Mouse (Mus musculus): ENCODE results near the gene Peli3.
A peak's percentile ranks its signal among the peaks of the same experiment; 100 is the strongest.

Peli3 gene

DNA sequence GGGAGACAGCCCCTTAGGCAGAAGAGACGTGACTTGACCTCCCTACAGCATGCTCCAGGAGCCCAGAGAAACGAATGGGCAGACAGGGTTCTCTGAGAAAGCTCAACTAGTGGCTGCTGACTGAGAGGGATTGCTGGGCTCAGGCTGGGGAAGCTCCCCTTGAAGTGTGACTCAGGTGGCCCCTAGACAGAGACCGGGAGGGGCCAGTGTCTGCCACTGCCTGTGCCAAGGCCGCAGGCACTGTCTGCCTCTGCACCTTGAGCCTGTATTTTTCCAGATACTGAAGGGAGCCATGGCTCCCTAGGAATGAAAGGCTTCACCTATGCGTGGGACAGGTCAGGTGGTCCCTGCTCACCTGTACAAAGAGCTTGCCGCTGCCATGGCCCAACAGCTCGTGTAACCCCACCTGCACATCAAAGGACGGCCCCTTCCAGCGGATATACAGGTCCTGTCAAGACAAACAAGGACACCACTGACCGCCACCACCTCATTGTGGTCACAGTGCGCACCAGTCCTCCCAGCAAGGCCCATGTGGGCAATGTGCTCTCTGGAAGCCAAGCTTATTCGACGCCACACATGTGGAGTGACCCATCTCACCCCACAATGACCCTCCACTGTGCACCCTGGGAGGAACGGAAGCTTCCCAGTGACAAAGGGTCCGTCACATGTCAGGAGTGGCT lies 26.9 kb downstream of the Peli3 start:
- DNase-seq (ENCODE audit: low spot score in 2 of 2): no peak

DNA sequence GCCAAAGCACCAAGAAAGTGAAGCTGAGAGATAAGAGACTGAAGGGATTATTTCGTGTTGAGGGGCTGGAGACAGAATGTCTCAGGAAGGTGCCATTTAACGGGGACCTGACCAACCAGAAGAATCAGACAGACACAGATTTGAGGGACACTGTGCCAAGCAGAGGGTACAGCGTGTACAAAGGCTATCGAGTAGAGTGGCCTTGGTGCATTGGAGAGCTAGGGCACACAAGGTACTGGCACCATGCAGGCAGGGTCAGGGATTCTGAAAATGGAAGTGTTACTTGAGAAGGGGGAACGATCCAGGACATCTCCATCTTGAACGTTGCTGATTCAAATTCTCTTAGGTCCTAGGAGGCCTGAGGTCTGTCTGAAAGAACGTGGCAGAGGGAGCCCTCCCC lies 33.6 kb downstream of the Peli3 start:
- DNase-seq (ENCODE audit: low spot score in 2 of 2): no peak

DNA sequence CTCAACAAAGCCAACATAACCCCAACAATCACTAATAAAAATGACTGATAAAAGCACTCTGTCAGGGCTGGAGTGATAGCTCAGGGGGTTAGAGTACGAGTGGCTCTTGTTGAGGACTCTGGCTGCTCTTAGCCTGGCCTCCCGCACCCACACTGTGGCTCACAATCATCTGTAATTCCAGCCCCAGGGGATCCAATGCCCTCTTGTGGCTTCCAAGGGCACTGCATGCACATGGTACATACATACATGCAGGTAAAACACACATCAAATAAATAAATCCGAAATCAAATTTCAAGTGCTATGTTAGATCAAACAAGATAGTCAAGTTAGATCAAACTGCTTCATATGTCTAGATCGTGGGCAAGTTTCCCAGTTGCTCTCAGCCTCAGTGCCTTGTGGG lies 34.8 kb downstream of the Peli3 start:
- DNase-seq (ENCODE audit: low spot score in 2 of 2): no peak

DNA sequence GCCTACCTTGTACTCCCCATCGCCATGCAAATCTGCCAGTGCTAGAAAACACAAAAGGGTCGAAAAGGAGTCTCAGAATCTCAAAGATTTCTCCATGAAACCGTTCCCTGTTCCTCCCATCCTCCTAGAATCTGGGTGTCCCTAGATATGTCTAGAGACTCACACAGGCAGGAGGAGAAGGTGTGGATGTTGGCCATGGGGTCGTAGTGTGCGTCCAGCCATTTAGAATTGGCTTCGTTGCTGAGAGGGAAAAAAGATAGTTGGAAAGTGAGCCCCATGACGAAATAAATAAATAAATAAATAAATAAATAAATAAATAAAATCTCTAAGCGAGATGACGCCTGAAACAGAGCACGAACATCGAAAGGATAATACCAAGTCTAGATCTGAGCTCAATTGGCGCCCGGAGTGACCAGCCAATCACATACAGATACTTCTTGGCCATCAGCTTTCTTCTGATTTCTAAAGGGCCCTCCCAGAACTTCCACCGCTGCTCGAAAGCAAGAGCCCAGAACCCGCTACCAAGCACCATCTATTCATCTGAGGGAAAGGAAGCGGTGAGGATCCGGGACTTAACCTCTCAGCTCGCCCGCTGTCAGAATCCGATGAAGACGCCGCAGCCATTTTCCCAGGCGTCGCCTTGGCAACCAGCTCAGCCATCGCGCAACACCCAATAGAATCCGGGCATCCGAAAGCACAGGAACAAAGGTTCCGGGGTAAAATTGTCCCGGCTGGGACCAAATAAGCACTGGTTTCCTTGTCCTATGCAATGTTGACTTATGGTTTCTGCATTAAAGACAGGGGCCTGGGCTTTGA lies 36.7 kb downstream of the Peli3 start, which contains the start of gene Bbs1:
Gene Bbs1 (minus strand): TSS at position 650 of the 816 bp plus-strand sequence.
- DNase-seq (ENCODE audit: low spot score in 2 of 2): peak; percentile 63 to 75

DNA sequence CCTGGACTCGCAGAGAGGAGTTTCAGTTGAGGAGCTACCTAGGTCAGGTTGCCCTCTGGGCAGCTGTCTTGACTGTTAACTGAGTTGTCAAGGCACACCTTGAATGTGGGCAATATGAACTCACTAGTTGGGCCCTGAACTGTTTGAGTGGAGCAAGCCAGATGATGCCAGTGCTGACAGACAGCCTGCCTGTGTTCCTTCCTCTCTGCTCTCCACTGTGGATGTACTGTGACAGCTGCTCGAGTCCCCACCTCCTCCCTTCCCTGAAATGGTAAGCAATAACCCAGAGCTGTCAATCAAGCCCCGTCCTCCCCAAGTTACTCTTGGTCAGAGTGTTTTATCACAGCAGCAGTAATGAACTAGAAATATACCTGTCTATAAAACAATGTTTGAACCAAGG lies 43.0 kb downstream of the Peli3 start:
- DNase-seq (ENCODE audit: low spot score in 2 of 2): no peak

DNA sequence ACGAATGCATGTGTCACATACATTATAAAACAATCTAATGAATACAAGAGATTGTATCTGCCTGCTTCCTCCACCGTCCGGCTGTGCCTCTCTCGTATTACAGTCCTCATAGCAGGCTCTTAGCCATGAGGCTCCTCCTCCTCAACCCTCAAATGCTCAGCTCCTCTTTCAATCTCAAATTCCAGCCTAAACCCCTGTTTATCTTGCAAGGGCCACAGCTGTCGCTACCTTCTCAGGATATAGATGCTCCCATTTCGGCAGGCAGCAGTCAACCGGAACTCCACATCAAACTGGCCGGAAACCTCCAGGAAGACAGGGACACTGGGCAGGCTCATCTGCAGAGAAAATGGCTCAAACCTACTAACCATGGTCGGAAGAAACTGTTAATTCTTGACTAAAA lies 44.0 kb downstream of the Peli3 start:
- no peak for DNase-seq (ENCODE audit: low spot score in 2 of 2)

DNA sequence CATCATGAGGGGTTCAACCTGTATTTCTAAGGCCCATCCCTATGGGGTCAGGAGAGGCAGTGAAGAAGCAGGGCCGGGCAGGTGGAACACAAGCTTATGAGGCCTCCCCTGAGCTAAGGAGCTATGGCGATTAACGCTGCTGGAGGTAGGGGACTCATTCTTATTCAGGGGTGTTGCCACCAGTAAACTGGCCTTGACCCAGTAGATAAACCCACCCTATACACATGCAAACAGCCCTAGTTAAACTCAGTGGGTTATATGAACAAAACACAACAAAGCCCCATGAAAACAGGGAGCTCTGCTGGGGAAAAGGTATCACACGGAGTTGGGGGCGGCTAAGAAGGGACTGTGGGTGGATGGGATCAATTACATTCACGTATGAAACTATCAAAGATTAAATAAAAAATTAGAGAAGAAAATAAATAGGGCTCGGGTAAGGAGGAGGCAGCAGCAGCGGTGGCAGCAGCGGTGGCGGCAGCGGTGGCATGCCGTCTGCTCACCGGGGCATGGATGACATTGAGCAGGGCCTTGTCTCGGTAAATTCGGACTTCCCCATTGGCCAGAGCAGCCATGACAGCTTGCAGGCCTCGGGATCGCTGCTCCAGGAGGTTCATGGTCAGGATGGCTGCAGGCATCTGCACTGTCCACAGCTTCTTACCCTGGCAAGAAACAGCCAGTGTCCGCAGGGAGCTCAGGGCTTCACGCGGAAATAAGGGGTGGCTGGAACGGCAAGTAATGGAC lies 46.0 kb downstream of the Peli3 start:
- no peak for DNase-seq (ENCODE audit: low spot score in 2 of 2)

DNA sequence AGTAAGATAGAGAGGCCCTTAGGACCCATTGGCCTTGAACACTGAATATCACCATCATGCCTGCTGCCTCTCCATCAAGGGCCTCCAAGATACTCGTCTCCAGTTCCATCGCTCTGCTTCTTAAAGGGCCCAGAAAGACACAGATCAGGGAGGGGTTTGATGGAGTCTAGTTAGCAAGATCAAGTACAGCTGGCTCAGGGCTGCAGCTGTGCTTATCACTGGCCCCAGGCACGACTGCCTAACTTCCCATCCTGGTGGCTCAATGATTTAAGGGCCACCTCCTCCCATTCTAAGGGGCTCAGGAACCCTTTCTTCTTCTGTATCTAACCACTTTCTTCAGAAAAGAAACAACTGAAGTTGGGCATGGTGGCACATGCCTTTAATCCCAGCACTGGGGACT lies 51.1 kb downstream of the Peli3 start:
- DNase-seq (ENCODE audit: low spot score in 2 of 2): no peak

DNA sequence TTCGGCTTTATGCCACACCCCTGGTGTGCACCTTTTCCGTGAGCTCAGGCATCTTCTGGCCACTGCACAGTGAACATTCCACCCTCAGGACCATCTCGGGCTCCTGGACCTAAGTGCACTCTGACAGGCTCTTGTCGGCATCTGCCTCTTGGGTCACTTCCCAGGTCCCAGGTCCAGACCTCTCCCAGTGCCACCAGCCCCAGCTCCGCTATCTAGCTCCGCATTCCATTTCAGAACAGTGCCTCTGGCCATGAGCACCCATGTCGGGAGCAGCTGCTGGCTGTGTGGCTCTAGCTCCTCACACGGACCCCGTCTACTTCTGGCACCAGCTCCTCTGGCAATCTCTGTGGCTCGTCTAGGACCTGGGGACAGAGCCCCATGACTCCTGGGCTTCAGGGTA lies 53.1 kb downstream of the Peli3 start:
- no peak for DNase-seq (ENCODE audit: low spot score in 2 of 2)

DNA sequence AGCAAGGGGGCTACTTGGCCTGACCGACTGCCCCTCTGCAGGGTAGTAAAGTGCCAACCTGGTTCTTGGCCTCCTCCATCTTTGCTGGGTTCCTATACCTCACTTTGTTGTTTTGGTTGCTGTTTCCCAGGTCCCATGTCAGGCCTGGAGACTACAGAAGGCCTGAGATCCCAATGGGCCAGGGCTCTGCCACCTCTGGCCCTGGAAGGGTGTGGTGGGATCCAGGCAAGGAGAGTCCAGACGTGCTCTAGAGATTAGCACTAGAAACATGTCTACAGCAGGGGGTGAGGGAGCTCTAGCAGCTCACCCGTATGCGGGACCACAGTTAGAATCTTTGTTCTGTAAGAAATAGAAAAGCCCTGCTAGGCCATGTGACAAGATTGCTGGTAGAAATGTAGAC lies 59.0 kb downstream of the Peli3 start:
- no peak for DNase-seq (ENCODE audit: low spot score in 2 of 2)
